Mouse (Mus musculus): ENCODE measurements at regions not wholly inside any gene's neighbourhood (a gene's known extent, or its start where the extent isn't known, plus 50 kb on each side); places are given as distances from the start of the nearest gene placed in this dataset.

- TF ChIP-seq CTCF (IDR thresholded peaks at IDR 0.05; ENCODE audit: low read depth): no peak
- no peak for TF ChIP-seq EP300 (optimal IDR thresholded peaks at IDR 0.05)
Observed at GRCm38 (mm10) chr19:14655302-14656021, 57.6 kb upstream of the Tle4 start.

Measured in stomach, postnatal 0 days (tissue).